Mouse (Mus musculus): ENCODE results near the gene Itprid1. TPM values are rescaled to one million over a fixed set of nuclear protein-coding genes. Genes with fewer than 3 reads are reported as not detected.

Itprid1 gene
- polyA plus RNA-seq (2015; fragmentation: Nextera tagmentation; extraction: Ambion mirVana): 0.05 TPM in 1 of 2 replicates, not detected in the other

- DNase-seq (ENCODE audit: low spot score): no peak
These were observed at the start of gene Itprid1 for GRCm38 (mm10) chr6:55836650-55837320. Gene Itprid1 (plus strand): TSS chr6:55836895.

- DNase-seq (ENCODE audit: low spot score): no peak
These were observed 47.1 kb upstream of the Itprid1 start for GRCm38 (mm10) chr6:55789557-55789956.

- DNase-seq (ENCODE audit: low spot score): no peak
These were observed 44.7 kb upstream of the Itprid1 start for GRCm38 (mm10) chr6:55791852-55792496.

- DNase-seq (ENCODE audit: low spot score): no peak
These were observed 44.2 kb upstream of the Itprid1 start for GRCm38 (mm10) chr6:55792536-55792935.

- DNase-seq (ENCODE audit: low spot score): no peak
These were observed 34.0 kb upstream of the Itprid1 start for GRCm38 (mm10) chr6:55802686-55803085.

- DNase-seq (ENCODE audit: low spot score): no peak
These were observed 33.3 kb upstream of the Itprid1 start for GRCm38 (mm10) chr6:55803357-55803756.

GRCm38 (mm10) chr6:55803991-55804680, 32.6 kb upstream of the Itprid1 start:
- DNase-seq (ENCODE audit: low spot score): no peak

GRCm38 (mm10) chr6:55804681-55805000, 32.1 kb upstream of the Itprid1 start:
- no peak for DNase-seq (ENCODE audit: low spot score)

GRCm38 (mm10) chr6:55805291-55806137, 31.2 kb upstream of the Itprid1 start:
- no peak for DNase-seq (ENCODE audit: low spot score)

GRCm38 (mm10) chr6:55806537-55806936, 30.2 kb upstream of the Itprid1 start:
- DNase-seq (ENCODE audit: low spot score): no peak

- no peak for DNase-seq (ENCODE audit: low spot score)
These were observed 28.0 kb upstream of the Itprid1 start for GRCm38 (mm10) chr6:55808692-55809091.

GRCm38 (mm10) chr6:55811153-55811552, 25.5 kb upstream of the Itprid1 start:
- no peak for DNase-seq (ENCODE audit: low spot score)

- DNase-seq (ENCODE audit: low spot score): no peak
These were observed 24.3 kb upstream of the Itprid1 start for GRCm38 (mm10) chr6:55812353-55812752.

GRCm38 (mm10) chr6:55814184-55814926, 22.3 kb upstream of the Itprid1 start:
- DNase-seq (ENCODE audit: low spot score): no peak

GRCm38 (mm10) chr6:55816911-55817310, 19.8 kb upstream of the Itprid1 start:
- no peak for DNase-seq (ENCODE audit: low spot score)

- DNase-seq (ENCODE audit: low spot score): no peak
These were observed 7.0 kb upstream of the Itprid1 start for GRCm38 (mm10) chr6:55829722-55830121.

GRCm38 (mm10) chr6:55852589-55852988, 15.9 kb downstream of the Itprid1 start:
- DNase-seq (ENCODE audit: low spot score): no peak

- DNase-seq (ENCODE audit: low spot score): no peak
These were observed 19.4 kb downstream of the Itprid1 start for GRCm38 (mm10) chr6:55856085-55856484.

GRCm38 (mm10) chr6:55865206-55865605, 28.5 kb downstream of the Itprid1 start:
- DNase-seq (ENCODE audit: low spot score): no peak

- DNase-seq (ENCODE audit: low spot score): no peak
These were observed 42.8 kb downstream of the Itprid1 start for GRCm38 (mm10) chr6:55879356-55879960.
